Mouse (Mus musculus): Measurements from ENCODE around the gene Fam81b.
"Not testable (repeated sequence)": the region's sequence is repeated elsewhere in the genome, so short reads cannot be mapped to it uniquely, and the experiment has no call there.

Fam81b gene

DNA sequence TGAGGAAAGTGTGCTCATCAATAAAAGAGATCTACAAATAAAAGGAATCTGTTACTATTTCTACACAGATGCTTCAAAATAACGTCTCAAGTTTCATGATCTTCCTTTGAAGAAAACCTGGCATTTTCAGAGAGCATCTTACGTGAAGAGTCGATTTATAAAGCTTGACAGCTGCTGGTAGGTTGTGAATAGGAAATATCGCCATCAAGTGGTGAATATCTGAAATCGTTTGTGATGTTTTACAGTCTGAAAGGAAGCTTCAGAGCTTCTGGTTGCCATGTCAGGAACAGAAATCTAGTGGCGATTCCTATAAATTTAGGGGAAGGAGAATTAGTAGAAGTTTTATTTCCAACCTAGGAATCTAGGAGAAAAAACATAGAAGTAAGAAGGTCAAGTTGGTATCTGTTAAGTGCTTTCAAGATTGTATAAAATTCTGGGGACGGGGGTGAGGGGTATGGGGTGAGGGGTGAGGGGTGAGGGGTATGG is at the start of gene Fam81b:
Fam81b (minus strand) TSS at position 436 of the 486 bp plus-strand sequence.
- peak; percentile 3 for DNase-seq (ENCODE audit: low read depth)

DNA sequence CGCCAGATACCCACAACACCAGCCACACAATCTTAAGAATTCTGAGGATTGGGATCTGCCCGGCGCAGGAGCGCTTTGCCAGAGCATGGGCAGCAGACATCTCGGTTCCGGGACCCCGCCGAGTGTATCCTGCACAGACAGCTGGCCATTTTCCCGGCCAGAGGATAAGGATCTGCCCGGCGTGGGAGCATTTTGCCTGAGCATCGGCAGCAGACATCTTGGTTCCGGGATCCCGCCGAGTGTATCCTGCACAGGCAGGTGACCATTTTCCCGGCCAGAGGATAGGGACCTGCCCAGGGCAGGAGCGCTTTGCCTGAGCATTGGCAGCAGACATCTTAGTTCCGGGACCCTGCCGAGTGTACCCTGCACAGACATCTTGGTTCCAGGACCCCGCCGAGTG is 41.1 kb upstream of the Fam81b start:
- DNase-seq (ENCODE audit: low read depth) = not testable (repeated sequence)

- DNase-seq (ENCODE audit: low read depth) = no peak
These were observed 13.8 kb upstream of the Fam81b start for GRCm38 (mm10) chr13:76318635-76319034.

DNA sequence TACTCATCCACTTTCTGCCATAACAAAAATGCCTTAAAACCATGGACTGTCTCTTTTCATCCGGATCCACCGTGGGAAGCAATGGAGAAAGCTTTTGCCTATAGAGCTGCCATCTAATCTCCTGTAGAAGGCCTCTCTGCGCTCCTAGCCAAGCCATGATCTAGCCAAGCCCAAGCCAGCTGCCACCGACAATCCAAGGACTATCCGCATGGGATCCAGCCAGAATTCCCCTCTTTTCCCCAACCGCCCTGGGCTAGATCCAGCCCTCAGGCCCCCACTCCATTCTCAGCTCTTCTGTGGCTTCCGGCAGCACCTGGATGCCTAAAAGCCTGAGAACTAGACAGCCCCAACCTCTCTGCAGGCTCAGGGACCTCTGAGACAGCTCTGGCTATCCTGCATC is 6.7 kb upstream of the Fam81b start:
- DNase-seq (ENCODE audit: low read depth) = no peak

DNA sequence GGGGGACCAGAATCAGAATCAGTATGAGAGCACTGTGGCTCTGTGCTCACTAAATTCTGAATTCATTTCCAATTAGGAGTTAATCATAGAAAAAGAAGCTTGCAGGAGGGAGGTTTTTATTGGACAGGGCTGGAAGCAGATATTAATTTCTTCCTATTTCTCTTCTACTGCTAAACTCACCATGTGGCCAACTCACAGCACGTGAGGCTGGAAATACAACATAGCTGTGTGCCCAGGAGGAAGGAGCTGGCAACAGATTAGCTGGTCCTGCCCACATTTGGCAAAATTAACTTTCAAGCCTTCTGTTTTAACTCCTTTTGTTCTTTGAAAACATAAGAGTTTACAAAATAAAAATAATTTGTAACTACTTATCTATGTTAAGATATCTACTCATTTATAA is 3.9 kb upstream of the Fam81b start:
- DNase-seq (ENCODE audit: low read depth) = no peak

DNA sequence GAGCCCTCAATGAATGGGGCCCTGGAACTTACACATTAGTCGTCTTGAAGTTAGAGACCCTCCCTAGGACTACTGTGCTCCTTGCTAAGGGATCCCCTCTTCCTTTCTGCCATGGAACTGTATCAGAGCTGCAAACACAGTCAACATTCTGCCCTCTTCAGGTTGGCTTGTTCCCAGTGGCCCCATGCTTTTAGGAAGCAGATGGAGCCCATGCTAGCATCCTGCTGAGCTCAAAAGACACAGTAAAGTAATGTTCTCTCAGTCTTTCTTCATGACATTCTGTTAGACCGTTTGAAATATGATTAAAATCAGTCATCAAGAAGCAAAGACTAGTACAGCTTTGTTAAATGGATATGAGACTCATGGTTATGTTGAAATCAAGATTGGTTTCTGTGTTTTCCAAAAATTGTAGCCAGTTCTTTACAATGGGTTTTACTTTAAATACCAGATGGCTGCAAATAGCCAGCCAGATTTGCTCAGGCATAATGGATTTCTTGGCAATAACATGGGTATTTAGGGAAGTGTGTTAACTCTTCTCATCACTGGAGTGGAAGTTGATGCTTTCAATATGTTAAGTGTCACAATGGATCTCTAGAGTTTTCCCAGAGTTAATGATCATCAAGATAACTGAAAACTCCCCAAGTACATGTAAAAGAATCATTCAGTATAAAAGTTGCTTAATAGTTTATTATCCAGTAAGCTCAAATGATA is 938 bp upstream of the Fam81b start:
- no peak for DNase-seq (ENCODE audit: low read depth)

DNA sequence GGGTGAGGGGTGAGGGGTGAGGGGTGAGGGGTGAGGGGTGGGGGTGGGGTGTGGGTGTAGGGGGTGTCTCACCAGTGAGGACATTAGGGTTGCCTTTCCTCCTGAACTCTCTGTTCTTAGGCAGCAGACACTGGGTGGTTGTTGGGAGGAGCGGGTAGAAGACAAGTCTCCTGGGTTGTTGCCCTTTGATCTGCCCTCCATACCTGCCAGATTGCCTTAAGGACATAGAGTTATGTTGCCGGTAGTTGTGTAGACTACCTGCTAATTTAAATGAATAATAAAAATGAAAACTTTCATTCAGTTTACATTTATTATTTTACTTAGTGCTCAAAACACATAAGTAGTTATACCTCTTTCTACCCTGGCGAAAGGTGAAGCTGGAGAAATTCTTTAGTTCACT is 369 bp upstream of the Fam81b start:
- no peak for DNase-seq (ENCODE audit: low read depth)

DNA sequence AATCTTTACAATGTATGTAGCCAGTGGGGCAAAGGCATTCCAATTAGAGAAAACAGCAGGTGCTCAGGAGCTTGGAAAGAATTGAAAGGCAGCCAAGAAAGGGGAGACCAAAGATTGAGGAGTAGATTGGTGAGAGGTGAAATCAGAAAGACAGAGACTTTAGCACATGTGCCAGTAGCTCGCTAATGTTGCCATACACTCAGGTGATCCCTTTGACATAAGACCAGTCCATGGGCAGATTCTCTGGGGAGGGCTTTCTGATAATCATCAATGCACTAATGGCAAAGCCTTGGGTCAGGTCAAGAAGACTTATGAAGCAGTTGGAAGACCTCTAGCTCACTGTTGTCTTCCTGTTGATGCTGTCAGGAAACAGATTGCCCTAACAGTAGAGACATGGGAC is 671 bp downstream of the Fam81b start:
- DNase-seq (ENCODE audit: low read depth) = no peak

DNA sequence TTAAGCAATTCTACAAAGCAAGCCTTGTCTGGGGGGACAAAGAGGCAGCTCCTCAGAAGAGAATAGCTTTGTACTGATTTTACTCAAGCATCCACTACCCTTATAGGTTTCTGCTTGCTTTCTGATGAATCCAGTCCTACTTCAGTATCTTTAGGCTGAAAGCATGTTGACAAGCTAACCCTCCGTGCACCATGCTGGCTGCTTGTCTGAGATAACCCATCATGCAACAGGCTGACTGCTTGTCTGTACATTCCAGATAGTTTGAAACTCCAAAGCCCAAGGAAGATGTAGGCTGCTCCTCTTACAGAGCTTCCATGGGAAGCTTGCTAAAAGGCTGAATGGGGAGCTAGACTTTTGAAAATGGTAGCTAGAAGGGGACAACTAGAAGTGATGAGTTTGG is 1.7 kb downstream of the Fam81b start:
- DNase-seq (ENCODE audit: low read depth) = no peak

GRCm38 (mm10) chr13:76302056-76302455 is 2.8 kb downstream of the Fam81b start:
- no peak for DNase-seq (ENCODE audit: low read depth)

- DNase-seq (ENCODE audit: low read depth) = no peak
These were observed 12.8 kb downstream of the Fam81b start for GRCm38 (mm10) chr13:76292050-76292449.

DNA sequence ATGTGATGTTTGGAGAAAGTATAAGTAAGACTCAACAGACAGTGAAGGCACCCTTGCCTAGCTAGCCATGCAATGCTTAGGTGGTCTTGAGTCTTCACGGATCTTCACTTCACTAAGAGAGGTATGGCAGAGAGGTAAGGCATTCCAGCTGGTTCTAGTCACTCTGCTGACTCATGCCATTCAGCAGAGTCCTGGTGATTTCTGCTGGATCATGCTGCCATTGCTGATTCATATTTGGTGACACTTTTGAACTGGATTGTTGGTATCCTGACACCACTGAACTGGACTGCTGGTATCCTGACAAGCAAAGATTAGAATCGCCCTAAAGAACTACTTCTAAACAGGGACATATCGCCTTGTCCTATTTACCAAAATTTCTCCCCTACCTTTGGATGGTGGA is 20.3 kb downstream of the Fam81b start:
- DNase-seq (ENCODE audit: low read depth) = no peak

DNA sequence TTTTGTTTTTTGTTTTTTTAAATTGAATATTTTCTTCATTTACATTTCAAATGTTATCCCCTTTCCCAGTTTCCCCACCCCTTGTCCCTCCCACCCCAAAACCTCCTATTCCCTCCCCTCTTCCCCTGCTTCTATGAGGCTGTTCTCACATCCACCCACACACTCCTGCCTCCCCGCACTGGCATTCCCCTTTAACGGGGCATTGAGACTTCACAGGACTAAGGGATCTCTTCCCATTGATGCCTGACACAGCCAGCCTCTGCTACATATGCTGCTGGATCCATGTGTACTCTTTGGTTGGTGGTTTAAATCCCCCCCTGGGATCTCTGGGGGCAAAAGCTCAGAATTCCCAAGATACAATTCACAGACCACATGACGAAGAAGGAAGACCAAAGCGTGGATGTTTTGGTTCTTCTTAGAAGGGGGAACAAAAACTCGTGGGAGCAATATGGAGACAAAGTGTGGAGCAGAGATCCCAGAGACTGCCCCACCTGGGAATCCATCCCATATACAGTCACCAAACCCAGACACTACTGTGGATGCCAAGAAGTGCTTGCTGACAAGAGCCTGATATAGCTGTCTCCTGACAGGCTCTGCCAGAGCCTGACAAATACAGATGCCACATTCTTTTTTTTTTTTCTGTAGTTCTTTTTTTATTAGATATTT is 40.4 kb downstream of the Fam81b start:
- no peak for DNase-seq (ENCODE audit: low read depth)

GRCm38 (mm10) chr13:76258766-76259165 is 46.1 kb downstream of the Fam81b start:
- DNase-seq (ENCODE audit: low read depth) = no peak

- no peak for DNase-seq (ENCODE audit: low read depth)
These were observed 48.5 kb downstream of the Fam81b start for GRCm38 (mm10) chr13:76256350-76256749.

GRCm38 (mm10) chr13:76250092-76250491 is 54.8 kb downstream of the Fam81b start:
- no peak for DNase-seq (ENCODE audit: low read depth)

DNA sequence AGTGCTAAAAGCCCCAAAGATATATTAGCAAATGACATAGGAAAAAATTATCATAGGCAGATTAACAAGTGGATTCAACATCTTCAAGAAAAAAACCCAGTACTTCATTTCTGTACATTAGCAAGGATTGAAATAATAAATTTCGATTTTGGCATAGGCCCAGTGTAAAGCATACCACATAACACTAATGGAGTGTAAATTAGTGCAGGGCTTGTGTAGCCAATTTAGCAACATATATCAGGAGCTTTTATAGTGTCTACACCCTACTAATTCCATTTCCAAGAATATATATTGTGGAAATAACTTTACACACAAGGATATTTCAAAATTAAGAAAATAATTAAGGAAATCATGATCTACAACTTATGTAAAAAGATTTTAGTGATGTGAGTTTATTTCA is 55.8 kb downstream of the Fam81b start:
- no peak for DNase-seq (ENCODE audit: low read depth)

- DNase-seq (ENCODE audit: low read depth) = peak; percentile 14
These were observed 89.5 kb downstream of the Fam81b start for GRCm38 (mm10) chr13:76215397-76215796.

DNA sequence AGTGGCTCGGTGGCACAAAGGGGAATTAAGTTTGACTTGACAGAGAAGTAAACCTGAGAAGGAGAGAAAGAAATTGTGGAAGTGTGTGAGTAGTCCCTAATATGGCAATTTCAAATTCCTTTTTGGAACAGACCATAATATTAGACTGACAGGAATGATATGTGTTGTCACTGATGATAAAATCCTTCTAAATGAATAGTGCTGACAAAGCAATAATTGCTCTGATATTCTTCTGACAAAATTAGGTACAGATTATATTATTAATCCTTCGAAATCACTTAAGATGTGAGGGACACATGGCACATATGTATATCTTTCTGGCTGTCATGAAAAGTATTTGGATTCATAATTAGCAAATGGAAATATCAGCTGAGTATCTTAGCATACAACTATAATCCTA is 89.9 kb downstream of the Fam81b start:
- DNase-seq (ENCODE audit: low read depth) = no peak

DNA sequence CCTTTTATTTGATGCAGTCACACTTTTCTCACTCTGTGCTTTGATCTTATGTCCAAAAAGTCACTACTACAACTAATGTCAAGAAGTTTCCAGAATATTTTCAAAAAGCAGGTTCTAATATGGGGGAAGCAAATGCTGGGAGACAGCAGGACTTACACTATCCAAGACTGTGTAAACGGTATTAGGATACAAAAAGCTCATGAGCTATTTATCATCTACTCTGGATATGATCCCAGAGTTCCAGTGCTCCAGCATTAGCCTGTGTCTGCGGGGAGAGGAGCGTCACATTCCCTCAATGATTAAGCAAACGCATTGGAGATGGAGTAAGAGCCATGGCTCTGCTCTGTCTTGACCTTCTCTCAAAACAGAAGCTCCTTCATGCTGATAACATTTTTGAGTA is 104.9 kb downstream of the Fam81b start:
- DNase-seq (ENCODE audit: low read depth) = no peak

DNA sequence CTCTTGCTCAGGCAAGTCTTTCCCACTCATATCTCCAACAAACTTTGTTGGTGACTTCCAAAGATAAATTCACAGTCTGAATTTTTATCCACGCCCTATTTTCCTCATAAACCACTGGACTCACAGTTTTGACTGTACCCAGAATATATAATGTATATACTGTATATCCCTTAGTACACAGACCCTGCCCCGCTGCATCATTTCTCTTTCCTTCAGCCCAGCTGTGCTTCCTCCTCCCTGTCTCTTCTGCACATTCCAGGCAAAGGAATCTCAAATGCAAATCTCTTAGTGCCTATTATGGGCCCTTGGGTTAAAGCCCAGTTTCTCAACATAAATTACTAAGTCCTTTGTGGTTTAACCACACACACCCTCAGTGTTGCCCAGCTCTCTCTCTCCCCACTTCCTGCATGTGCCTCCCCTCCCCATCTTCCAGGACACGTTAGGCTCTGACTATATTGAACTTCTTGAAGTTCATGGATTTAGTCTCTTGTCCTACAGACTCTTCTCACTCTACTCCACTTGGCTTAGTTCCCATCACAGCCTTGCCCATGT is 107.5 kb downstream of the Fam81b start:
- peak; percentile 7 for DNase-seq (ENCODE audit: low read depth)

DNA sequence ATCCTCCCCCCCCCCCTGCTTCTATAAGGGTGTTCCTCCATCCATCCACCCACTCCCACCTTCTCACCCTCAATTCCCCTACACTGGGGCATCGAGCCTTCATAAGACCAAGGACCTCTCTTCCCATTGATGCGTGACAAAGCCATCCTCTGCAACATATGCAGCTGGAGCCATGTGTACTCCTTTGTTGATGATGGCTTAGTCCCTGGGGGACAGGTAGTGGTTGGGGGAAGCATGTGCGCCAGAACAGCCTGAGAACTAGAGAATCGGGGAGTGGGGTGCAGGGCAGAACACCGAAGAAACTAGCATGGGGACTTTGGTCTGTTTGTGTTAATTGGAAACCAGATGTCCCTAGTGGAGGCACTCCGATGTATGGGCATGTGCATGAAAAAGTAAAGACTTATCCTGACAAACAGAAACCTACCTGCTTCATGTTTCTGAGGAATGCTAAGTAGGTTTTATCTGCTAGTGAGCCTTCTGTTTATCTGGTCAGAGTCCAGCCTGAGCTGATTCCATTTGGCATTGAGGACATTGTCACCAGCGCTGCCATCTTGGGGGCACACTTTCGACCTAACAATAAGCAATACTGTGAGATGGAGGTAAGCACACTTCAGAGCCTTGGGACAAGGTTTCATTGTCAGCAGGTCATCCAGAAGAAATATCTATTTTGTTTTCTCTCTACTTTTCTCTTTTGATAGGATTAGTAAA is 109.3 kb downstream of the Fam81b start:
- DNase-seq (ENCODE audit: low read depth) = no peak

GRCm38 (mm10) chr13:76194937-76195336 is 109.9 kb downstream of the Fam81b start:
- DNase-seq (ENCODE audit: low read depth) = no peak

Measured in NIH3T3 (cell line).